Mouse (Mus musculus) brain, embryonic 14.5 days (tissue): Measurements from ENCODE around the gene Fam43a. TPM values are rescaled to one million over a fixed set of nuclear protein-coding genes. Genes with fewer than 3 reads are reported as not detected.

ENCODE experiments used
- DNase-seq: peaks from one replicate; pipeline ENCODE4 v3.0.0-alpha.2; 2011; ENCODE audit warnings: low read depth
- CTCF ChIP-seq: fragments of 200-500 bp; IDR thresholded peaks from 2 replicates; pipeline ENCODE4 v1.5.1; 2012; ENCODE audit warnings: inconsistent platforms, mild to moderate bottlenecking, moderate library complexity, borderline replicate concordance; ENCODE audit not compliant: insufficient read depth, insufficient read length; ENCODE audit errors: extremely low read depth
- POLR2A ChIP-seq: fragments of 200-500 bp; IDR thresholded peaks from 2 replicates; pipeline ENCODE4 v1.6.1; 2012; ENCODE audit warnings: mild to moderate bottlenecking, inconsistent platforms, borderline replicate concordance; ENCODE audit not compliant: poor library complexity, insufficient read depth, insufficient read length, severe bottlenecking; ENCODE audit errors: extremely low read depth
- polyA plus RNA-seq: library from polyadenylated mRNA; depleted of rRNA; stranded (reverse); fragments of >200 nt; gene quantifications from 2 replicates; pipeline ENCODE4 v1.2.3, GENCODE M21; 2012

Fam43a gene
- polyA plus RNA-seq, 1 experiment: 13.8 TPM

- TF ChIP-seq POLR2A (no peak), CTCF (peak; percentile 39; the same call in 1 of the 2 replicates)
- DNase-seq: peak; percentile 62
These were observed 1.7 kb downstream of the Fam43a start for GRCm38 (mm10) chr16:30601046-30601832.

- DNase-seq: no peak
- TF ChIP-seq POLR2A (no peak), CTCF (no peak)
These were observed 2.4 kb downstream of the Fam43a start for GRCm38 (mm10) chr16:30601946-30602345.

GRCm38 (mm10) chr16:30602684-30603530 lies 3.4 kb downstream of the Fam43a start:
- DNase-seq: peak; percentile 35

GRCm38 (mm10) chr16:30603531-30603842 lies 4.0 kb downstream of the Fam43a start:
- DNase-seq: no peak
- TF ChIP-seq CTCF (no peak), POLR2A (no peak)

More at GRCm38 (mm10) chr16:30602684-30603530, 3.4 kb downstream of the Fam43a start:
- no peak for TF ChIP-seq POLR2A
- no peak for TF ChIP-seq CTCF

GRCm38 (mm10) chr16:30604061-30604806 lies 4.7 kb downstream of the Fam43a start:
- DNase-seq: peak; percentile 20
- no peak for TF ChIP-seq POLR2A
- TF ChIP-seq CTCF: no peak

- no peak for TF ChIP-seq POLR2A
- no peak for TF ChIP-seq CTCF
- DNase-seq: no peak
These were observed 5.2 kb downstream of the Fam43a start for GRCm38 (mm10) chr16:30604807-30605137.

- DNase-seq: no peak
- TF ChIP-seq POLR2A: no peak
- no peak for TF ChIP-seq CTCF
These were observed 6.0 kb downstream of the Fam43a start for GRCm38 (mm10) chr16:30605528-30605927.

- no peak for DNase-seq
- no peak for TF ChIP-seq POLR2A
- TF ChIP-seq CTCF: no peak
These were observed 8.3 kb downstream of the Fam43a start for GRCm38 (mm10) chr16:30607868-30608267.

GRCm38 (mm10) chr16:30611331-30611730 lies 11.8 kb downstream of the Fam43a start:
- TF ChIP-seq POLR2A: no peak
- TF ChIP-seq CTCF: no peak
- no peak for DNase-seq

- no peak for TF ChIP-seq CTCF
- no peak for TF ChIP-seq POLR2A
These were observed 13.6 kb downstream of the Fam43a start for GRCm38 (mm10) chr16:30613122-30613521.

GRCm38 (mm10) chr16:30614122-30614521 lies 14.6 kb downstream of the Fam43a start:
- no peak for DNase-seq
- TF ChIP-seq POLR2A (no peak), CTCF (no peak)

More at GRCm38 (mm10) chr16:30613122-30613521, 13.6 kb downstream of the Fam43a start:
- no peak for DNase-seq
